Mouse (Mus musculus) erythroblast, embryonic 14.5 days (primary cell): ENCODE results near the gene Hdgfl2.

Source experiments
- GATA1 ChIP-seq: IDR thresholded peaks from 2 replicates; pipeline ENCODE4 v1.6.1; 2012; ENCODE audit warnings: low read length, inconsistent platforms, mixed read lengths
- TAL1 ChIP-seq: IDR thresholded peaks from 3 replicates; pipeline ENCODE4 v1.6.1; 2012; ENCODE audit warnings: low read length, inconsistent platforms, mixed read lengths

- TF ChIP-seq GATA1 (no peak), TAL1 (no peak)
Measured at GRCm38 (mm10) chr17:56034040-56034725, 45.3 kb upstream of the Hdgfl2 start.
